13 mouse cellular contexts compared by ENCODE assay signal in genomic region chr12:104899161-104899560, GRCm38 (mm10). TPM values are rescaled to one million over a fixed set of nuclear protein-coding genes. Genes with fewer than 3 reads are reported as not detected.
DNase-seq lines count a peak whose midpoint lies in the region; ATAC-seq and TF ChIP-seq lines count a peak whose summit lies in the region.
"Had no signal": no experiment of that assay in that cellular context is flagged by ENCODE, and none has a peak within 500 bp of the region (broad histone marks: within the 10 kb centered on the region; RNA-seq: fewer than 3 reads in every experiment).

No protein-coding gene starts in this region.

- no peaks in the 10 kb centered on the region for H3K27me3 ChIP-seq in intestine, embryonic 16.5 days (replicated peaks; ENCODE audit: control insufficient read depth, insufficient read depth, low read length)
- H3K27me3 ChIP-seq in intestine, embryonic 15.5 days (replicated peaks): no peaks in the 10 kb centered on the region
- H3K27me3 ChIP-seq in E14TG2a.4 (ENCODE audit: insufficient read depth, low read length): no peaks in the 10 kb centered on the region
- H3K27me3 ChIP-seq: heart, embryonic 13.5 days; hindbrain, embryonic 15.5 days; liver, embryonic 13.5 days; neural tube, embryonic 12.5 days had no signal

- DNase-seq in R1 (ENCODE audit: low read depth, low spot score): peak; percentile 87
- peak; percentile 29 to 54 for DNase-seq in kidney, postnatal 25 days
- DNase-seq in thymus, postnatal 0 days (ENCODE audit: low spot score): no peak
- no peak for DNase-seq in T-cell, adult 2 months (ENCODE audit: low spot score)
- DNase-seq: liver, embryonic 13.5 days; midbrain, embryonic 14.5 days; thymus, postnatal 36 days had no signal

- WGBS in intestine, embryonic 16.5 days: 50% methylated on average over 11 of the region's 11 CpGs
- WGBS in intestine, embryonic 15.5 days: 49% methylated on average over 11 of the region's 11 CpGs

- H3K27ac ChIP-seq in intestine, embryonic 16.5 days (ENCODE audit: low read length): no peak overlapping the region
- H3K27ac ChIP-seq in intestine, embryonic 15.5 days: no peak overlapping the region
- H3K27ac ChIP-seq: heart, embryonic 13.5 days; hindbrain, embryonic 15.5 days; liver, embryonic 13.5 days; neural tube, embryonic 12.5 days had no signal

- no peak overlapping the region for H3K4me2 ChIP-seq in intestine, embryonic 16.5 days (ENCODE audit: low read depth, low read length)
- no peak overlapping the region for H3K4me2 ChIP-seq in intestine, embryonic 15.5 days (replicated peaks)
- H3K4me2 ChIP-seq: heart, embryonic 13.5 days; hindbrain, embryonic 15.5 days; liver, embryonic 13.5 days; neural tube, embryonic 12.5 days had no signal

- no peak overlapping the region for H3K9ac ChIP-seq in intestine, embryonic 16.5 days (ENCODE audit: low read depth, low read length)
- no peak overlapping the region for H3K9ac ChIP-seq in intestine, embryonic 15.5 days
- H3K9ac ChIP-seq: hindbrain, embryonic 15.5 days; liver, embryonic 13.5 days; neural tube, embryonic 12.5 days had no signal

- H3K9me3 ChIP-seq in intestine, embryonic 16.5 days (ENCODE audit: control insufficient read depth, low read length): no peaks in the 10 kb centered on the region
- no peaks in the 10 kb centered on the region for H3K9me3 ChIP-seq in intestine, embryonic 15.5 days
- H3K9me3 ChIP-seq in E14TG2a.4 (ENCODE audit: low read length): no peaks in the 10 kb centered on the region
- H3K9me3 ChIP-seq: heart, embryonic 13.5 days; hindbrain, embryonic 15.5 days; liver, embryonic 13.5 days; neural tube, embryonic 12.5 days had no signal

- TF ChIP-seq CTCF in E14TG2a.4 (conservative IDR thresholded peaks at IDR 0.05; ENCODE audit: low read length): no peak

- H3K36me3 ChIP-seq in intestine, embryonic 16.5 days (ENCODE audit: control insufficient read depth, insufficient read depth, low read length): no peaks in the 10 kb centered on the region
- H3K36me3 ChIP-seq in intestine, embryonic 15.5 days: no peaks in the 10 kb centered on the region
- no peaks in the 10 kb centered on the region for H3K36me3 ChIP-seq in E14TG2a.4 (ENCODE audit: insufficient read depth, low read length)
- H3K36me3 ChIP-seq: heart, embryonic 13.5 days; hindbrain, embryonic 15.5 days; liver, embryonic 13.5 days; neural tube, embryonic 12.5 days had no signal

- no peaks in the 10 kb centered on the region for H3K4me1 ChIP-seq in intestine, embryonic 16.5 days (ENCODE audit: control insufficient read depth, insufficient read depth, low read length)
- peaks cover 3% of the 10 kb centered on the region; the same call in 1 of the 2 replicates for H3K4me1 ChIP-seq in intestine, embryonic 15.5 days (replicated peaks)
- peaks cover 89% of the 10 kb centered on the region for H3K4me1 ChIP-seq in E14TG2a.4 (replicated peaks; ENCODE audit: low read depth, low read length)

- no peak overlapping the region for H3K4me3 ChIP-seq in intestine, embryonic 16.5 days (ENCODE audit: low read length)
- H3K4me3 ChIP-seq in intestine, embryonic 15.5 days (replicated peaks): no peak overlapping the region
- H3K4me3 ChIP-seq in E14TG2a.4 (replicated peaks; ENCODE audit: low read length): peak overlapping the region; percentile 58
- H3K4me3 ChIP-seq: heart, embryonic 13.5 days; hindbrain, embryonic 15.5 days; liver, embryonic 13.5 days; neural tube, embryonic 12.5 days had no signal

- ATAC-seq in intestine, embryonic 16.5 days: peak; percentile 39; the same call in 1 of the 2 replicates
- ATAC-seq in intestine, embryonic 15.5 days: no peak

RNA-seq across cellular contexts. Expression of gene Clmn, which starts 34.3 kb away (rescaled TPM):
- polyA plus RNA-seq in intestine, embryonic 16.5 days (2015; fragmentation: Nextera tagmentation; extraction: Ambion mirVana): 2.9 and 3.0 TPM in 2 replicates
- 4.1 and 4.3 TPM in 2 replicates for polyA plus RNA-seq in intestine, embryonic 15.5 days (2015; fragmentation: Nextera tagmentation; extraction: Ambion mirVana)
- polyA plus RNA-seq in thymus, postnatal 0 days (2015; fragmentation: Nextera tagmentation; extraction: Ambion mirVana): 0.62 and 0.65 TPM in 2 replicates

Comparison
In these comparisons a context has a peak if more than half of its experiments do, and no peak if none do; other contexts are left out.
1. DNase-seq: peak in R1 (single experiment) and kidney, postnatal 25 days (2 of 2); none in thymus, postnatal 0 days (single experiment) and T-cell, adult 2 months (single experiment).